Mouse (Mus musculus): ENCODE data around the gene AL732309.1. TPM values are rescaled to one million over a fixed set of nuclear protein-coding genes. Genes with fewer than 3 reads are reported as not detected.
"Not testable (repeated sequence)": the region's sequence is repeated elsewhere in the genome, so short reads cannot be mapped to it uniquely, and the experiment has no call there.

The AL732309.1 gene
- polyA plus RNA-seq, 1 experiment from 2014 or later: 6.0 TPM

DNA sequence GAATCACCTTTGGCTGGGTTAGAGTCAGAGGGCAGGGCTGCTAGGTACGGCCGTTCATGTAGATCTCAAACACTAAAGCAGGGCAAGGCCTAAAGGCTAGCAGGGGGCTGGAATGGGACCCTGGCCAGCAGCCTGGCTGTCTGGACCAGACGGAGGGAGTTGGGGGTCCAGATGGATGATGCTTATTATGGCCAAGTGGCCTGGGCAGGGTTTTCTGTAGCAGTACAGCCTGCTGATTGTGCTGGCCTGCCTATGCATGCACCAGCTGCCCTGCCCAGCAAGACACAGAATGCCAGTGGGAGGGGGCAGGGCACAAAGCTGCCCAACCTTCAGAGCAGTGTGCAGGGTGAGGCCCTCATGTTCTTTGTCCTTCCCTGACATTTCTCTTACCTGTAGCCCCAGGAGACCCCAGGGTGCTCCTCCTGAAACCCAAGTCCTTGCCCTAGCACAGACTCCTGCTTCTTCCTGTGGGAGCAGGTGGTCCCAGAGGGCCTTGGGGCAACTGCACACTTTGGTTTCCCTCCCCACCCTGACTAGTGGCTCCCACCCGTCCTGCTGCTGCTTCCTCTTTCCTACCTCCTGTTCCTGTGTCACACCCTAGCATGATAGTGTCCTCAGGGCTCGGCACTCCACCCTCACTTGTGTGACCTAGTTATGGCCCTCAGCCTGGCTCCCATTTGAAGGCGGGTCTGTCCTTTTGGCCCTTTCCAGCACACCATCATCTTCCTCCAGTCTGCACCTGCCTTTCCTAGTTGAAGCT, 19.4 kb upstream of the AL732309.1 start:
- H3K9me3 ChIP-seq: no peaks in the 10 kb centered on the region
- no peak for ATAC-seq (ENCODE audit: low FRiP score, low read depth)
- no peak overlapping the region for H3K4me3 ChIP-seq
- no peak overlapping the region for H3K9ac ChIP-seq
- H3K4me2 ChIP-seq (replicated peaks): peak overlapping the region; percentile 99
- no peak overlapping the region for H3K27ac ChIP-seq
- peaks cover 45% of the 10 kb centered on the region for H3K4me1 ChIP-seq
- H3K27me3 ChIP-seq: peaks cover 22% of the 10 kb centered on the region
- WGBS: 64% methylated on average over 6 of the region's 6 CpGs
- H3K36me3 ChIP-seq: peaks cover 27% of the 10 kb centered on the region

DNA sequence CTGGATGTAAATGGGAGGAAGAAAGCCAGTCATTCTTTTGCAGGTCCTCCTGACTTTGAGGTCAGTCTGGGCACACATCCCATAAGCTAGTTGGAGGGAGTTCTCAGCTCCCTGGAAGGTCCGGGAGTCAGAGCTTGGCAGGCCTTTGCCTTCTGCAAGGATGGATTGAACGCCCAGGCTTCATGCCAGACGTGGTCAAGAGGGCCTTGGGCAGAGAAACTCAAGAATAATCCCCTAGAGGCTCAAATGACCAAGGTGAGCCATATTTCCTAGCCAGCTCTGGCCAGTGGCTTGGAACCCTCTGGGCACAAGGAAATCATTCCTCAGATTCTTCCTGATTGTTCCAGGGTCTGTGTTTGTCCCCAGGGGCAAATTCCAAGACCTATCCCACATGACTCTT, 18.2 kb upstream of the AL732309.1 start:
- H3K9ac ChIP-seq: peak overlapping the region; percentile 79
- peaks cover 14% of the 10 kb centered on the region for H3K36me3 ChIP-seq
- peak overlapping the region; percentile 99; the same call in 1 of the 2 replicates for H3K4me2 ChIP-seq (replicated peaks)

DNA sequence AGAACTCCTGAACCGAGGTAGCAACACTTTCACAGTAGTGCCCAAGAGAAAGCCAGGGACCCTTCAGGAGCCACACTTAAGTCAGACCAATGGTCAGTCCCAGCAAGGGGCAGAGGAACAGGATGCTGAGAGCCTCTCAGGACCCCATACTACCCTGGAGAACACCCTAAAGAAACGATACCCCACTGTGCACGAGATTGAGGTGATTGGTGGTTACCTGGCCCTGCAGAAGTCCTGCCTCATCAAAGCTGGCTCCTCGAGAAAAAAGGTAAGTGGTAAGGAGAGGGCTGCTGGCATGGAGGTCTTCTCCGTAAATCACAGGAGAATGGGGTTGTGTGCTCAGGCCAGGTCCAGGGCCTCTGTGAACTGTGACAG, 17.6 kb upstream of the AL732309.1 start:
- Histone ChIP-seq H3K4me3 (peak overlapping the region; percentile 68), H3K4me2 (replicated peaks) (peak overlapping the region; percentile 99), H3K36me3 (peaks cover 9% of the 10 kb centered on the region), H3K27me3 (peaks cover 22% of the 10 kb centered on the region), H3K9ac (peak overlapping the region; percentile 79; the same call in 1 of the 2 replicates), H3K4me1 (peaks cover 39% of the 10 kb centered on the region), H3K27ac (no peak overlapping the region), H3K9me3 (no peaks in the 10 kb centered on the region)
- 71% methylated on average over 5 of the region's 5 CpGs for WGBS
- no peak for ATAC-seq (ENCODE audit: low FRiP score, low read depth)

More for the DNA sequence above, 18.2 kb upstream of the AL732309.1 start:
- WGBS: 66% methylated on average over 3 of the region's 3 CpGs
- no peak overlapping the region for H3K27ac ChIP-seq
- peaks cover 39% of the 10 kb centered on the region for H3K4me1 ChIP-seq
- ATAC-seq (ENCODE audit: low FRiP score, low read depth): no peak
- no peaks in the 10 kb centered on the region for H3K9me3 ChIP-seq
- no peak overlapping the region for H3K4me3 ChIP-seq
- peaks cover 22% of the 10 kb centered on the region for H3K27me3 ChIP-seq

DNA sequence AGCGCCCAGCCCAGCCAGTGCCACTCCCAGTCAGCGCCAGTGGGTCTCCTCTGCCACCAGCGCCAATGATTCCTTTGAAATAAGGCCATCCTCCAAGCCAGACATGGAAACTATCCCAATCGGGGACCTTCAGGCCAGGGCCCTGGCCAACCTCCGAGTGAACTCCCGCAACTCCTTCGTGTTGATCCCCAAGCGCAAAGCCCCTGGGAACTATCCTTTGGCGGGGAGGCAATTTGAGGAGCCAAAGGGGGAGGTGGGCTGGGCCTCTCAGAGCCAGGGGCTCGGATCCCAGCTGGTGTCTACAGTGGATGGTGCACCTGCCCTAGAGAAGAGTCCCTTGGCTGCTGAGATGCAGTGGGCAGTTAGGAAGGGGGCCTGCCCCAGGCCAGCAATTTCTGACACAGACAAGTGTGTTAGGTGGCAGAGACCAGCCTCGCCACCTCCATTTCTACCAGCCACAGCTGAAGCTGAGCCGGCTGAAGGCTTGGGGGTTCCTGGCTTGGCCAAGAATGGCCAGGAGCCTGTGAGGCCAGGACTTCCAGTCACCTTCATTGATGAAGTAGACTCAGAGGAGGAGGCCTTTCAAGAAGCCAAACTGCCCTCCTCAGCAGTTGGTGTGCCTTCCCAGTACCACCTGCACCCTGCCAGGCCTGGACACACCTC, 17.1 kb upstream of the AL732309.1 start:
- peaks cover 22% of the 10 kb centered on the region for H3K27me3 ChIP-seq
- H3K27ac ChIP-seq: no peak overlapping the region
- peak overlapping the region; percentile 68 for H3K4me3 ChIP-seq
- peak overlapping the region; percentile 99 for H3K4me2 ChIP-seq (replicated peaks)
- peak overlapping the region; percentile 79 for H3K9ac ChIP-seq
- WGBS: 18% methylated on average over 12 of the region's 12 CpGs
- no peaks in the 10 kb centered on the region for H3K9me3 ChIP-seq
- H3K4me1 ChIP-seq: peaks cover 39% of the 10 kb centered on the region
- ATAC-seq (ENCODE audit: low FRiP score, low read depth): no peak
- H3K36me3 ChIP-seq: peaks cover 9% of the 10 kb centered on the region; the same call in 1 of the 2 replicates

DNA sequence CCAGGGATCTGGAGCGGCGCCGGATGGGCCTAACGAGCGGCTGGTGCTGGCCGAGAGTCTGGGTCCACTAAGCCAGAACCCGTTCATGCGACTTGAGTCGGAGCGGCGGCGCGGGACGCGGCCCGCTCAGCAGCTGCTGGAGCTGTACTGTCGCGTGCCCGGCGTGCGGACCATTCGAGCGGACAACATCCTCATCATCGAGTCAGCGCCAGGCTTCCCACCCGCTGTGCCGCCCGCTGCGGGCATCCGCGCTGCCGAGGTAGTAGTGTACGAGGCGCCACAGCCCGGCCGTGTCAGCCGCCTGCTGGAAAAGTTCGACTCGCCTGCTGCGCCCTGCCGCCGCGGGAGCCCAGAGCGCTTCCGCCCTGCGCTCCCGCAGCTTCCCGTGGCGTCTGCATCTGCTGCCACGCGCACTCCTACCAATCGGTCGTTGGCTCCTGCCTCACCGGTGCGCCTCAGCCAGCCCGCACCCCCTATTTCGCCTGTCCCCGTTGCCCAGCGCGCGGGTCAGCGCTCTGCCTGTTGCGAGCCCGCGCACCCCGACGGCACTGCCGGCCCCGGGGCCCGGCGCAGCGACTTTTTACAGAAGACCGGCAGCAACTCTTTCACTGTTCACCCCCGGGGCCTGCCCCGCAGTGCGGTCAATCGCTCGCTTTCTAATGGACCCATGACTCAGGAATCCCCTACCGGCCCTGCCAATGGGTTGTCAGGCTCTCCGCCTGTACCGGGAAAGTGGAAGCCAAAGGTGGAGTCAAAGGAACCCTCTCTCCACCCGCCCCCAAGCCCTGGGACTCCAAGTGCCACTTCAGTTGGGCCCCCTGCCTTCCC, 16.3 kb upstream of the AL732309.1 start:
- Histone ChIP-seq H3K9me3 (no peaks in the 10 kb centered on the region), H3K9ac (peak overlapping the region; percentile 79), H3K36me3 (0 out of 2 replicates have a peak, but pooled peaks cover 6% of the 10 kb centered on the region), H3K4me2 (replicated peaks) (peak overlapping the region; percentile 99), H3K4me3 (peak overlapping the region; percentile 68), H3K27ac (no peak overlapping the region), H3K4me1 (peaks cover 39% of the 10 kb centered on the region), H3K27me3 (peaks cover 22% of the 10 kb centered on the region)
- under 1% methylated on average over 82 of the region's 82 CpGs for WGBS
- no peak for ATAC-seq (ENCODE audit: low FRiP score, low read depth)

DNA sequence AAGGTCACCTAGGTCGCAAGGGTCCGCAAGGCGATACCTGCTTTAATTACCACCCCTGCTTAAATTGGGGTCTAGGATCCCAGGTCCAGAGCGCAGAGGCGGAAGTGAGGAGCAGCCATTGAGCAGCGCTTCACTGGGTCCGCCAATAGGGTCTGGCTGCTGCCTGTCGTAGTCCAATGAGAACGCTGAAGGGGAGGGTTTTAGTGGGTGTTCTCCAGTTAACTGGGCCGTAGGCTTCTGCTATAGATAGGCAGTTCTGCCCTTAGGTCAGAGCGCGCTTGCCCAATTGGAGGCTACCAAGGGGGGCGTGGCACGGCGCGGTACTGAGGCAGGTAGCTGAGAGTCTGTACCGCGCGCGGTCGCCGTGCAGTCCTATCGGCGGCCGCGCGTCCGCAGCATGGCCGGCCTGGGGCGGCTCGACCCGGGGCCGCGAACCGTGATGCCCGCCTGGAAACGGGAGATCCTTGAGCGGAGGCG, 15.7 kb upstream of the AL732309.1 start, which contains the start of gene Tprn:
Gene Tprn, plus strand, starts transcription at position 328 of the 477 bp plus-strand sequence.
- no peak within 1 kb of the TSS for H3K27ac ChIP-seq
- under 1% methylated on average over 38 of the region's 39 CpGs for WGBS

DNA sequence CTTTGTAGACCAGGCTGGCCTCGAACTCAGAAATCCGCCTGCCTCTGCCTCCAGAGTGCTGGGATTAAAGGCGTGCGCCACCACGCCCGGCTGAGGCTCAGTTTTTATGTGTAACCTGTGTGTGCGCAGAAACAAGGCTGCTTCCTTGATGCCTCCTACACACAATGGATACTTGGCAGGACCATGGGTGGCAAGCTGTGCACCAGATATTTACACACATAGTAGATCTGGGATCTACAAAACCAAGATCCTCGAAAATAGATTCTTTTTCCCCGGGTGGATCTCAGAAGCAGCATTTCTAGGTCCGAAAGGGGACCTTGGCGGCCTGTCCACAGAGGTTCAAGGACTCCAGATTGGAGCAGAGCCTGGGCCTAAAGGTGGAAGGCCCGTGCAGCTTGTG, 15.2 kb upstream of the AL732309.1 start:
- H3K9me3 ChIP-seq: no peaks in the 10 kb centered on the region
- ATAC-seq (ENCODE audit: low FRiP score, low read depth): no peak
- no peak overlapping the region for H3K27ac ChIP-seq
- WGBS: 50% methylated on average over 12 of the region's 12 CpGs
- 0 out of 2 replicates have a peak, but pooled peaks cover 6% of the 10 kb centered on the region for H3K36me3 ChIP-seq
- H3K9ac ChIP-seq: peak overlapping the region; percentile 45; the same call in 1 of the 2 replicates
- H3K27me3 ChIP-seq: peaks cover 22% of the 10 kb centered on the region
- peak overlapping the region; percentile 99 for H3K4me2 ChIP-seq (replicated peaks)
- peaks cover 39% of the 10 kb centered on the region for H3K4me1 ChIP-seq
- peak overlapping the region; percentile 68 for H3K4me3 ChIP-seq

More for the DNA sequence above, 15.7 kb upstream of the AL732309.1 start, which contains the start of gene Tprn:
- Histone ChIP-seq H3K4me1 (peaks cover 39% of the 10 kb centered on the region), H3K27me3 (peaks cover 22% of the 10 kb centered on the region), H3K4me2 (replicated peaks) (peak within 1 kb of the TSS; percentile 99), H3K4me3 (peak within 1 kb of the TSS; percentile 68), H3K36me3 (0 out of 2 replicates have a peak, but pooled peaks cover 6% of the 10 kb centered on the region), H3K9me3 (no peaks in the 10 kb centered on the region), H3K9ac (peak within 1 kb of the TSS; percentile 79)
- peak; percentile 99 for ATAC-seq (ENCODE audit: low FRiP score, low read depth)

DNA sequence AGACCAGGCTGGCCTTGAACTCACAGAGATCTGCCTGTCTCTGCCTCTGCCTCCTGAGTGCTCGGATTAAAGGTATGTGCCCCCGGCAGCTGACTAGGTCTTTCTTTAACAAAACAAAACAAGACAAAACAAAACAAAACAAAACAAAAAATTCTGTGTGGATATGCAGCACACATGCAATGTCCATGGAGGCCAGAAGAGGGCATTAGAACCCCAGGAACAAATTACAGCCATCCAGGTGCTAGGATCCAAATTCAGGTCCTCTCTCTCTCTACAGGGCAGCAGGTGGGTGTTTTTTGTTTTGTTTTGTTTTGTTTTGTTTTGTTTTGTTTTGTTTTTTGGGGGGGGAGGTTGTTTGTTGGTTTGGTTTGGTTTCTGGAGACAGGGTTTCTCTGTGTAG, 12.2 kb upstream of the AL732309.1 start:
- 71% methylated on average over 2 of the region's 2 CpGs for WGBS
- Histone ChIP-seq H3K36me3 (0 out of 2 replicates have a peak, but pooled peaks cover 6% of the 10 kb centered on the region), H3K9ac (no peak overlapping the region), H3K4me3 (no peak overlapping the region), H3K4me2 (replicated peaks) (no peak overlapping the region), H3K27ac (no peak overlapping the region), H3K27me3 (peaks cover 9% of the 10 kb centered on the region), H3K4me1 (peaks cover 28% of the 10 kb centered on the region), H3K9me3 (no peaks in the 10 kb centered on the region)
- no peak for ATAC-seq (ENCODE audit: low FRiP score, low read depth)

DNA sequence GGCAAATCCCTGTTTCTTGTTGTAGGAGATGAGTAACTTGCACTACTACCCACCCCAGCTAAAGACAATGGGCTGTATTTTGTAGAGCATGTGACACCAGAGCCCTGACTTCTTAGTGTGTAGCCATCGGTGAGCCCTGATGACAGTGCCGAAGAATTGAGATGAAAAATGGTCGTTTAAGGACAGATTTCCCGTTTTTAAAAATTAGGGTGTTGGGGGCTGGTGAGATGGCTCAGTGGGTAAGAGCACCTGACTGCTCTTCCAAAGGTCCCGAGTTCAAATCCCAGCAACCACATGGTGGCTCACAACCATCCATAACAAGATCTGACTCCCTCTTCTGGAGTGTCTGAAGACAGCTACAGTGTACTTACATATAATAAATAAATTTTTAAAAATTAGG, 10.6 kb upstream of the AL732309.1 start:
- not testable (repeated sequence) for ATAC-seq (ENCODE audit: low FRiP score, low read depth); H3K4me2 ChIP-seq (replicated peaks); H3K9me3 ChIP-seq; H3K27ac ChIP-seq; H3K4me3 ChIP-seq; H3K9ac ChIP-seq; H3K27me3 ChIP-seq
- WGBS: 83% methylated on average over 5 of the region's 5 CpGs
- Histone ChIP-seq H3K36me3 (peaks cover 13% of the 10 kb centered on the region; the same call in 1 of the 2 replicates), H3K4me1 (peaks cover 18% of the 10 kb centered on the region)

DNA sequence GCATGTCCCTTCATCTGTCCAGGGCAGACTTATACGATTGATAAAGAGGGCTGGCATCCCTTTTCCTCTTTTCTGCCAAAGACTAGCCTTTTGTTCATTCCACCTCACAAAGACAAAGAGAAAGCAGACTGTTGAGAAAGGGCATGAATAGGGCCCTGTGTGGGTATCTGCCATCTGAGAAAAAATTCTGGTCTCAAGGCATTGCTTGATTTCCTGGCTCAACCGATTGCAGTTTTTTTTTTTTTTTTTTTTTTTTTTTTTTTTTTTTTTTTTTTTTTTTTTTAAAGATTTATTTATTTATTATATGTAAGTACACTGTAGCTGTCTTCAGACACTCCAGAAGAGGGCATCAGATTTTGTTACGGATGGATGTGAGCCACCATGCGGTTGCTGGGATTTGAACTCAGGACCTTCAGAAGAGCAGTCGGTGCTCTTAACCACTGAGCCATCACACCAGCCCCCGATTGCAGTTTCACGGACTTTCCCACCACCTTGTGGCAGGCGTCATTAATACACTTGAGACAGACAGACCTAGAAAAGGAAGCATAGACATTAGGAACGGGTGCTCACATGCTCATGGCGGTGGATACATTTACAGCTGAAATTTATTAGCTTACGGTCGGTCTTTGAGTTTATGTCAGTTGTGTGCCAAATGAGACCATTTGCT, 9.9 kb upstream of the AL732309.1 start:
- H3K4me2 ChIP-seq (replicated peaks): peak overlapping the region; percentile 99
- WGBS: 56% methylated on average over 12 of the region's 12 CpGs
- H3K9ac ChIP-seq: peak overlapping the region; percentile 85
- H3K4me1 ChIP-seq: peaks cover 18% of the 10 kb centered on the region
- not testable (repeated sequence) for H3K9me3 ChIP-seq; H3K27me3 ChIP-seq; ATAC-seq (ENCODE audit: low FRiP score, low read depth); H3K27ac ChIP-seq
- peaks cover 20% of the 10 kb centered on the region for H3K36me3 ChIP-seq
- peak overlapping the region; percentile 81 for H3K4me3 ChIP-seq

DNA sequence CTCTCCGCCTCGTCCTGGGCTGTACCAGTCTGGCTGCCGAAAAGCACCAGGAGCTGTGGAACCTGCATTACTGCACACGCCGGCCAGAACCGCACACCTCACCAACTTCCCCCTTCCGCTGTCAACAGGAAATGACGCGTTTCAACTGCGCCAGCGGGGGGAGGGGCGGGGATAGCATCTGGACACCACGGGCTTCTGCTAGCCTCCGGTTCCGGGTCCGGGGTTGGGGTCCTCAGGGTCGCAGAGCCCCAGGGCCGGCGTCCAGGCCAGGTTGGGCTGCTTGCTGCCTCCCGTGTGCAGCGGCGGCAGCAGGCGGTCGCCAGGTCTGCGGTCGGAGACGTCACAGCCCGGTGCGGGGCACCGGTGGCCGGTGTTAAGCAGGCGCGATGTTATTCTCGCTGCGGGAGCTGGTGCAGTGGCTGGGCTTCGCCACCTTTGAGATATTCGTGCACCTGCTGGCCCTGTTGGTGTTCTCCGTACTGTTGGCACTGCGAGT, 8.7 kb upstream of the AL732309.1 start, which contains the start of gene Tmem203:
Gene Tmem203, plus strand, starts transcription at position 156 of the 496 bp plus-strand sequence.
- Histone ChIP-seq H3K36me3 (peaks cover 32% of the 10 kb centered on the region), H3K9me3 (no peaks in the 10 kb centered on the region), H3K4me2 (replicated peaks) (peak within 1 kb of the TSS; percentile 99), H3K9ac (peak within 1 kb of the TSS; percentile 85), H3K27me3 (no peaks in the 10 kb centered on the region), H3K27ac (peak within 1 kb of the TSS; percentile 69), H3K4me1 (peaks cover 18% of the 10 kb centered on the region), H3K4me3 (peak within 1 kb of the TSS; percentile 81)
- peak; percentile 89 for ATAC-seq (ENCODE audit: low FRiP score, low read depth)
- WGBS: 1% methylated on average over 39 of the region's 39 CpGs

All from limb, embryonic 13.5 days (tissue).